Mouse (Mus musculus) lung, embryonic 15.5 days (tissue): ENCODE measurements at regions not wholly inside any gene's neighbourhood (a gene's known extent, or its start where the extent isn't known, plus 50 kb on each side); places are given as distances from the start of the nearest gene placed in this dataset.

Experiments used
- ATAC-seq: fragments of 200-750 bp; cut with Nextera tagmentation; 2 replicates; pipeline ENCODE4 v1.8.0; 2017; ENCODE audit warnings: moderate number of reproducible peaks, borderline replicate concordance; ENCODE audit not compliant: low FRiP score, low TSS enrichment; ENCODE audit errors: extremely low read depth
- H3K27ac ChIP-seq: fragments of 300-500 bp; sonication (generic); 2 replicates; pipeline ENCODE4 v1.5.1; 2015; ENCODE audit warnings: moderate library complexity, mild to moderate bottlenecking, inconsistent platforms
- H3K27me3 ChIP-seq: fragments of 300-500 bp; sonication (generic); 2 replicates; pipeline ENCODE4 v1.6.1; 2015; ENCODE audit warnings: inconsistent platforms
- H3K36me3 ChIP-seq: fragments of 300-500 bp; sonication (generic); 2 replicates; pipeline ENCODE4 v1.6.1; 2015; ENCODE audit warnings: inconsistent platforms
- H3K4me1 ChIP-seq: fragments of 300-500 bp; sonication (generic); 2 replicates; pipeline ENCODE4 v1.6.1; 2015; ENCODE audit warnings: inconsistent platforms
- H3K4me2 ChIP-seq: fragments of 300-500 bp; sonication (generic); 2 replicates; pipeline ENCODE4 v1.6.1; 2015; ENCODE audit warnings: inconsistent platforms, mild to moderate bottlenecking, moderate library complexity
- H3K4me3 ChIP-seq: fragments of 300-500 bp; sonication (generic); 2 replicates; pipeline ENCODE4 v1.5.1; 2015; ENCODE audit warnings: mild to moderate bottlenecking, inconsistent platforms
- H3K9ac ChIP-seq: fragments of 300-500 bp; sonication (generic); 2 replicates; pipeline ENCODE4 v1.6.1; 2015; ENCODE audit warnings: inconsistent platforms
- H3K9me3 ChIP-seq: fragments of 300-500 bp; sonication (generic); 2 replicates; pipeline ENCODE4 v1.6.1; 2016; ENCODE audit warnings: inconsistent platforms
- WGBS: fragments of 180-500 bp; shearing (Covaris S2); methylation state at CpG from one replicate; pipeline ENCODE4 v1.1.7; 2015; 5-methylcytosine and 5-hydroxymethylcytosine counted together

DNA sequence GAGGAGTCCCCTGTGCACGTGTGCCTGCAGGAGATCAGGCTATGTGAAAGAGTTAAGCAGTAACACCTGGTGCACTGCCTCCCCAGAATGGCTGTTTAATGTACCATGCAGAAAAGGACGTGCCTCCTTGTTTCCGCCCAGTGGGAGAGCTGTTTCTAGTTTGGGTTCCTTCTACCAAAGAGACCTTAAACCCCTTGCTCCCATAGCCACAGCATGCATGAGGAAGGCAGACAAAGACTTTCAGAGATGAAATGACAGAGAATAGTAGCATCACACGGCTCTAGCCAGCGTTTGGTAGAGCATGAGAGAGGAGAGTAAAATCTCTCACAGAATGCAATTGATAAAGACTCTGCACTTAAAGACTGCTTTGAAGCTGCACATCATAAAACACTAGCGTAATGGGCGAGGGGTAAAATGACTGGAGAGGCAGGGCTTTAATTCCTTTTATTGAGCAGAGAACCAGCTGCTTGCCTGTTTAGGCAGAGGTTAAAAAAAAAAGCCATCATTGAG lies 74.3 kb upstream of the Gbe1 start:
- H3K4me1 ChIP-seq, result 0 out of 2 replicates have a peak, but pooled peaks cover 7% of the 10 kb centered on the region
- H3K9ac ChIP-seq, result no peak overlapping the region
- H3K9me3 ChIP-seq, result no peaks in the 10 kb centered on the region
- H3K4me3 ChIP-seq, result no peak overlapping the region
- H3K27ac ChIP-seq, result no peak overlapping the region
- no peaks in the 10 kb centered on the region for H3K36me3 ChIP-seq
- no peak overlapping the region for H3K4me2 ChIP-seq
- WGBS, result 51% methylated on average over 7 of the region's 7 CpGs
- ATAC-seq, result no peak
- no peaks in the 10 kb centered on the region for H3K27me3 ChIP-seq

GRCm38 (mm10) chr16:70244205-70244756 lies 69.5 kb upstream of the Gbe1 start:
- Histone ChIP-seq H3K9ac (no peak overlapping the region), H3K36me3 (no peaks in the 10 kb centered on the region), H3K4me3 (no peak overlapping the region), H3K9me3 (no peaks in the 10 kb centered on the region), H3K27me3 (no peaks in the 10 kb centered on the region), H3K4me1 (0 out of 2 replicates have a peak, but pooled peaks cover 7% of the 10 kb centered on the region), H3K27ac (no peak overlapping the region), H3K4me2 (no peak overlapping the region)
- WGBS, result 80% methylated on average over 4 of the region's 4 CpGs
- ATAC-seq, result no peak

DNA sequence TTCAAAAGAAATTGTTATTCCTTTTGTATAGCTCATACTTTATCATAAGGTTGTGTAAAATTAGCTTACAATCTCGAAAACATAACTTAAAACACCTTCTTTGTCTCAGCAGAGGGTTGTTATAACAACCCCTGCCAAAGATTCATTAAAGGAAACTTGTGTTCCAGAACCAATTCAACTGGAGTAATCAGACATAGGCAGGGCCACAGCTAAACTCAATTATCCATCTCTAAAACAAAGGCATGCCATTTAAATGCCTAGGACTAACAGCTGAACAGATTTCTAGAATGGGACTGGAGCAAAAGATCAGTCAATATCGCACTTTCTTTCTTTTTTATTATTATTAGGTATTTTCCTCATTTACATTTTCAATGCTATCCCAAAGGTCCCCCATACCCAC lies 68.8 kb upstream of the Gbe1 start:
- 78% methylated on average over 2 of the region's 2 CpGs for WGBS
- H3K27ac ChIP-seq, result no peak overlapping the region
- no peaks in the 10 kb centered on the region for H3K27me3 ChIP-seq
- H3K4me2 ChIP-seq, result no peak overlapping the region
- 0 out of 2 replicates have a peak, but pooled peaks cover 5% of the 10 kb centered on the region for H3K4me1 ChIP-seq
- no peaks in the 10 kb centered on the region for H3K9me3 ChIP-seq
- H3K36me3 ChIP-seq, result no peaks in the 10 kb centered on the region
- H3K4me3 ChIP-seq, result no peak overlapping the region
- ATAC-seq, result no peak
- H3K9ac ChIP-seq, result no peak overlapping the region

- Histone ChIP-seq H3K27ac (no peak overlapping the region), H3K36me3 (no peaks in the 10 kb centered on the region)
Measured at GRCm38 (mm10) chr16:70259364-70259763, 54.4 kb upstream of the Gbe1 start.

DNA sequence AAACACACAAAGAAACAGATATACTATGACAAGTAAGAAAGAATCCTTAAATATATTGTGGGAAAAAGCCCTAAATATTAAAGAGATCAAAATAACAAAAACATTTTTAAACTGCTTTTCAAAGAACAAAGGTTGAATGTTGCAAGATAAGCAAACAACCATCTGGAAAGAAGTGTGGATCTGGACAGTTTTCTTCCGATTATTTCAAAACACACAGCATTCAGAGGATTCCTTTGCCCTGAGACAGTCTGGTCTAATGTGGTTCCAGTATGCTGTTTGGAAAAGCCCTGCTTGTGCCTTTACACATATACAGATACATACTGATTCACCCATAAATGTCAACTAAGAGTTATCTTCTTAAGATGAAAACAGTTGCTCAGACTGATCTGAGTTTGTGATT lies 53.6 kb upstream of the Gbe1 start:
- Histone ChIP-seq H3K4me3 (no peak overlapping the region), H3K9ac (no peak overlapping the region), H3K9me3 (no peaks in the 10 kb centered on the region), H3K4me1 (no peaks in the 10 kb centered on the region), H3K27me3 (no peaks in the 10 kb centered on the region), H3K36me3 (no peaks in the 10 kb centered on the region), H3K4me2 (no peak overlapping the region), H3K27ac (no peak overlapping the region)
- ATAC-seq, result no peak
- 27% methylated on average over 1 of the region's 1 CpGs for WGBS

More at GRCm38 (mm10) chr16:70259364-70259763, 54.4 kb upstream of the Gbe1 start:
- 38% methylated on average over 1 of the region's 1 CpGs for WGBS
- no peak overlapping the region for H3K4me2 ChIP-seq
- H3K9me3 ChIP-seq, result no peaks in the 10 kb centered on the region
- no peak overlapping the region for H3K9ac ChIP-seq
- H3K4me3 ChIP-seq, result no peak overlapping the region
- no peaks in the 10 kb centered on the region for H3K27me3 ChIP-seq
- no peaks in the 10 kb centered on the region for H3K4me1 ChIP-seq
- no peak for ATAC-seq
